Mouse (Mus musculus) heart, embryonic 14.5 days (tissue): ENCODE measurements at regions not wholly inside any gene's neighbourhood (a gene's known extent, or its start where the extent isn't known, plus 50 kb on each side); places are given as distances from the start of the nearest gene placed in this dataset. TPM values are rescaled to one million over a fixed set of nuclear protein-coding genes. Genes with fewer than 3 reads are reported as not detected.

Source experiments
- ATAC-seq: fragments of 200-750 bp; cut with Nextera tagmentation; 2 replicates; pipeline ENCODE4 v1.8.0; 2017; ENCODE audit warnings: low read depth, moderate TSS enrichment; ENCODE audit not compliant: insufficient number of reproducible peaks, insufficient read depth, low FRiP score
- H3K27ac ChIP-seq, 2 experiments: fragments of 200-500 bp in 1 of 2; fragments of 300-500 bp in 1 of 2; sonication (generic) in 1 of 2; replicated peaks in 1 of 2; 2 replicates each; pipeline ENCODE4 v1.5.1; 2012 to 2014; ENCODE audit warnings: low read depth in 2 of 2, low read length in 2 of 2, control low read depth in 1 of 2, mild to moderate bottlenecking in 1 of 2, mixed read lengths in 1 of 2; ENCODE audit not compliant: control insufficient read depth in 1 of 2, insufficient read depth in 1 of 2
- H3K27me3 ChIP-seq: fragments of 300-500 bp; sonication (generic); 2 replicates; pipeline ENCODE4 v1.6.1; 2014; ENCODE audit warnings: mild to moderate bottlenecking, low read length, control low read depth; ENCODE audit not compliant: control insufficient read depth, insufficient read depth
- H3K36me3 ChIP-seq: fragments of 300-500 bp; sonication (generic); 2 replicates; pipeline ENCODE4 v1.6.1; 2014; ENCODE audit warnings: mild to moderate bottlenecking, control low read depth, low read length, mixed read lengths; ENCODE audit not compliant: control insufficient read depth, insufficient read depth
- H3K4me1 ChIP-seq, 2 experiments: fragments of 200-500 bp in 1 of 2; fragments of 300-500 bp in 1 of 2; sonication (generic) in 1 of 2; 2 replicates each; pipeline ENCODE4 v1.6.1; 2012 to 2014; ENCODE audit warnings: low read length in 2 of 2, control low read depth in 1 of 2, mixed read lengths in 1 of 2; ENCODE audit not compliant: control insufficient read depth in 2 of 2, insufficient read depth in 2 of 2
- H3K4me2 ChIP-seq: fragments of 300-500 bp; sonication (generic); 2 replicates; pipeline ENCODE4 v1.6.1; 2014; ENCODE audit warnings: mild to moderate bottlenecking, low read length
- H3K4me3 ChIP-seq, 2 experiments: fragments of 200-500 bp in 1 of 2; fragments of 300-500 bp in 1 of 2; sonication (generic) in 1 of 2; 2 replicates each; pipeline ENCODE4 v1.5.1; 2012 to 2014; ENCODE audit warnings: low read length in 2 of 2, mild to moderate bottlenecking in 2 of 2, control low read depth in 1 of 2, low read depth in 1 of 2, moderate library complexity in 1 of 2; ENCODE audit not compliant: control insufficient read depth in 1 of 2, insufficient read depth in 1 of 2
- H3K9ac ChIP-seq: fragments of 300-500 bp; sonication (generic); 2 replicates; pipeline ENCODE4 v1.6.1; 2014; ENCODE audit warnings: mild to moderate bottlenecking, low read length
- H3K9me3 ChIP-seq: fragments of 300-500 bp; sonication (generic); 2 replicates; pipeline ENCODE4 v1.6.1; 2016; ENCODE audit warnings: low read length, control low read depth; ENCODE audit not compliant: control insufficient read depth
- WGBS: fragments of 180-500 bp; shearing (Covaris S2); extraction: QIAGEN DNeasy Blood & Tissue Kit; methylation state at CpG from one replicate; pipeline ENCODE4 v1.1.7; 2014; 5-methylcytosine and 5-hydroxymethylcytosine counted together
- microRNA-seq: library from miRNA; unstranded; fragments of <30 nt; microRNA quantifications from one replicate; pipeline ENCODE4, GENCODE M21; 2016

DNA sequence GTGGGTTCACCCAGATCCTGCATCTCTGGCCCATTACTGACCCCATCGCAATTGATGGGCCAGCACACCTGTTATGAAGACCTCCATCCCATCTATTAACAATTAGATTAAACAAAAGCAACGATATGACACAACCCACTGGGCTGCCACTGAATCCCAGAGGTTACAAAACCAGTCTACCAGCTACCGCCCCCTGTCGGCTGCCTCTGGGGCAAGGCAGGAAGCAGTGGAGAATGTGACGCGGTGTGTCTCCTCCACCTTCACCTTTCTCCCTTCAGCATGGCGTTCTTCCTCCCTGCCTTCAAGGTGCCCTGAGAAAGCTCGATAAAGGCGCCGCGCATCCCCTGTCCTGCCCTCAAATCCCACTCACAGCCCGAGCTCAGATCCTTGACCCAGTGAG is 59.3 kb upstream of the Pmfbp1 start:
- Histone ChIP-seq H3K36me3 (no peaks in the 10 kb centered on the region), H3K27me3 (no peaks in the 10 kb centered on the region), H3K4me1 (peaks cover 0 to 2% of the 10 kb centered on the region in 2 experiments; a peak in 2 of 4 replicates), H3K4me3 (no peak overlapping the region), H3K27ac (no peak overlapping the region), H3K4me2 (no peak overlapping the region), H3K9me3 (no peaks in the 10 kb centered on the region), H3K9ac (no peak overlapping the region)
- no peak for ATAC-seq
- WGBS = 83% methylated on average over 12 of the region's 12 CpGs

DNA sequence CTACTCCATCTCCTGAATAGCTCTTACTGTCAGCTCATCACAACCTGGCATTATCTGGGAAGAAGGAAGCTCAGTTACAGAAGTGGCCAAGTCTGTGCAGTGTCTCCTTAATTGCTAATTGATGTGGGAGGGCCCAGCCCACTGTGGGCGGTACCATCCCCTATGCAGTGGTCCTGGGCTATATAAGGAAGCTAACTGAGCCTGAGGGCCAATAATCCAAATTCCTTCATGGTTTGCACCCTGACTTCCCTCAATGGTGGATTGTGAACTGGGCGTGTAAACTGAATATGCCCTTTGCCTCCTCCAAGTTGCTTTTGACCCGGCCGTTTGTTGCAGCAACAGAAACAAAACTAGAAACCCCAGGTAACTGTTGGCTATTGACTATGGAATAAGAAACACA is 57.8 kb upstream of the Pmfbp1 start:
- WGBS = 95% methylated on average over 4 of the region's 4 CpGs
- no peak for ATAC-seq
- H3K27ac ChIP-seq = no peak overlapping the region
- no peaks in the 10 kb centered on the region for H3K9me3 ChIP-seq
- H3K4me3 ChIP-seq = no peak overlapping the region
- H3K27me3 ChIP-seq = no peaks in the 10 kb centered on the region
- no peak overlapping the region for H3K4me2 ChIP-seq
- no peak overlapping the region for H3K9ac ChIP-seq
- H3K4me1 ChIP-seq = peaks cover 0 to 2% of the 10 kb centered on the region in 2 experiments; a peak in 2 of 4 replicates
- no peaks in the 10 kb centered on the region for H3K36me3 ChIP-seq

DNA sequence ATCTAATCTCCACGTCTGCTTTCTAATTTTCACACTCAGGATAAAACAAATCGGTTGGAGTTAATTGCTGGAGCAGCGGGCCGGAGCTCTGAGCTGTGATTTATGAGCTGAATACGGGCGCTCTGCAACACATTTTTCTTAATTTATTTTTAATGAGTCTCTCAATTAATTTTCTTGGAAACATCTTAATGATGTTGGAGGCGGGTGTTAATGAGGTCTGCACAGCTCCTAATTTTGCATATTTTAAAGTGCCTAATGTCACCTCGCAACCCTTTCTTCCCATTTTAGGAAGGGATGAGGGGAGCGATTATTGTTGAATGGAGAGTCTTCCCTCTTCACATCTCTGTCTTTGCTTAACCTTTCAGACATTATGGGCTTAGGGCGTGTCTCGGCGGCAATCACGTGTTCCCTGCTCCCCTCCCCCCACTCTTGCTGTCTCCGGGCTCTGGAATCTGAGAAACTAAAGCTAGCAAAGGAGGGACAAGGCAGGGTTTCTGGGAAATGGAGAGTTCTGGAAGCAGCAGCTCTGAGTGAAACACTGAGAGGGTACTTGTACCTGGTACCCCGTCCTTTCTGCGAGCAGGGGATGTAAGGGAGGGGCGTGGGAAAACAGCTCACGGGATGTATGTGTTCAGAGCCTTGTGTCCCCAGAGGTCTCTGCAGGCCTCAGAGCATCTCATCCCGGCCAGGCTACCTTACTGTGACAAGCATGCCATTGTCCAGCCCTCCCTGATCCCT is 56.8 kb upstream of the Pmfbp1 start:
- H3K27ac ChIP-seq = no peak overlapping the region
- H3K27me3 ChIP-seq = no peaks in the 10 kb centered on the region
- peaks cover 0 to 2% of the 10 kb centered on the region in 2 experiments; a peak in 2 of 4 replicates for H3K4me1 ChIP-seq
- ATAC-seq = no peak
- WGBS = 57% methylated on average over 19 of the region's 19 CpGs
- H3K9me3 ChIP-seq = no peaks in the 10 kb centered on the region
- peak overlapping the region in 1 of 2 experiments; percentile 1; a peak in 1 of 4 replicates for H3K4me3 ChIP-seq
- no peaks in the 10 kb centered on the region for H3K36me3 ChIP-seq
- peak overlapping the region; percentile 39; the same call in 1 of the 2 replicates for H3K4me2 ChIP-seq
- no peak overlapping the region for H3K9ac ChIP-seq

DNA sequence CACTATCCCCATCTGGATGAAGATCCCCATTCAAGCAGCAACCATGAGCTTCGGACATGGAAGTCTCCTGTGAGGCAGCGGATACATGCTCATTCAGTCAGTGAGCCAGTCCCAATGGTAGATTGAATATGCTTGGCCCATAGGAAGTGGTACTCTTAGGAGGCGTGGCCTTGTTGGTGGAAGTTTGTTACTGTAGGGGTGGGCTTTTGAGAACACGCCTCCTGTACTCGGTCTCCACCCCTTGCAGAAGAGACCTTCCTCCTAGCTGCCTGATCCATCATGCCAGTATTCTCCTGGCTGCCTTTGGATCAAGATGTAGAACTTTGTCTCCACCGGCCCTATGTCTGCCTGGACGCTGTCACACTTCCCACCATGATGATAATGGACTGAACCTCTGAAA is 55.3 kb upstream of the Pmfbp1 start:
- Histone ChIP-seq H3K9me3 (no peaks in the 10 kb centered on the region), H3K9ac (no peak overlapping the region), H3K4me1 (peaks cover 0 to 2% of the 10 kb centered on the region in 2 experiments; a peak in 2 of 4 replicates), H3K36me3 (no peaks in the 10 kb centered on the region), H3K27ac (no peak overlapping the region), H3K4me2 (no peak overlapping the region), H3K27me3 (no peaks in the 10 kb centered on the region), H3K4me3 (no peak overlapping the region)
- ATAC-seq = no peak
- WGBS = 90% methylated on average over 7 of the region's 7 CpGs

Small RNA genes in the stretch of these regions (microRNA-seq; reads per million reads assigned to microRNA genes)
- not detected for gene Gm23163
